Mouse (Mus musculus) lung, postnatal 0 days (tissue): ENCODE measurements at regions not wholly inside any gene's neighbourhood (a gene's known extent, or its start where the extent isn't known, plus 50 kb on each side); places are given as distances from the start of the nearest gene placed in this dataset.

Source experiments
- CTCF ChIP-seq: IDR thresholded peaks from 2 replicates; pipeline ENCODE4 v1.5.1; 2016; ENCODE audit warnings: antibody characterized with exemption, mild to moderate bottlenecking
- EP300 ChIP-seq: IDR thresholded peaks from 2 replicates; pipeline ENCODE4 v1.6.1; 2016; ENCODE audit warnings: antibody characterized with exemption, mild to moderate bottlenecking, control low read depth

GRCm38 (mm10) chr1:148852990-148853389 lies 1108.1 kb downstream of the Pla2g4a start:
- TF ChIP-seq CTCF (no peak), EP300 (no peak)
